Mouse (Mus musculus) cortical plate, adult 2 months (tissue): Measurements from ENCODE around the gene Tmc5.

Experiments
- CTCF ChIP-seq: fragments of 200-500 bp; IDR thresholded peaks from 2 replicates; pipeline ENCODE4 v1.5.1; 2011; ENCODE audit warnings: mild to moderate bottlenecking, control low read depth, low read length; ENCODE audit not compliant: insufficient read depth; ENCODE audit errors: extremely low read depth
- POLR2A ChIP-seq: fragments of 200-500 bp; IDR thresholded peaks from 2 replicates; pipeline ENCODE4 v1.6.1; 2011; ENCODE audit warnings: mild to moderate bottlenecking, low read length, control low read depth; ENCODE audit not compliant: insufficient read depth; ENCODE audit errors: extremely low read depth

- TF ChIP-seq CTCF = no peak
- TF ChIP-seq POLR2A = no peak
Measured at GRCm38 (mm10) chr7:118614076-118614475, 17.0 kb downstream of the Tmc5 start.
